Mouse (Mus musculus) naive thymus-derived CD4-positive, alpha-beta T cell, adult 2 months (primary cell): ENCODE measurements around the gene Serpina3a.
"Not testable (repeated sequence)": the region's sequence is repeated elsewhere in the genome, so short reads cannot be mapped to it uniquely, and the experiment has no call there.

ENCODE experiments used
- DNase-seq: peaks from one replicate; pipeline ENCODE4 v3.0.0-alpha.2; 2011; ENCODE audit warnings: low read depth

Serpina3a gene

GRCm38 (mm10) chr12:104112333-104112732 lies at the start of gene Serpina3a:
Serpina3a (plus strand) TSS chr12:104112724.
- DNase-seq = not testable (repeated sequence)

DNA sequence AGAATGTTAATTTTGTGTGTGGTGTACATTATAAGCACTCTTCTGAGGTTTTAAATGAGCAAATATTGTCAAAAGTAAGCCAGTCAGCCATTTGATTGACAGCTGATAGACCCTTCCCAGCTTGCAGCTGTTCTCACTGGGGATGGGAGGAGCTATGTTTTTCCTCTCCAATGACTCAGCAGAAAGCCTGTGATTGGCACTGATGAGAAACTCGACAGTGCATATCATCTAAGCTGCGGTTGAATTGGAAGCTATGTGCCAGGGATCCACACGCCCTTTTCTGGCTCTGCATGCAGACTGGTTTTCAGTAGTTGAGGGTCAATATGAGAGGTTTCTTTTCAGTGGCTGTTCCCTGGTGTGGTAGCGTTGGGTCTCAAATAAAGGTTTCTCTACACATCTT lies 48.0 kb upstream of the Serpina3a start:
- no peak for DNase-seq

- no peak for DNase-seq
These were observed 47.5 kb upstream of the Serpina3a start for GRCm38 (mm10) chr12:104064996-104065395.

GRCm38 (mm10) chr12:104066241-104066640 lies 46.3 kb upstream of the Serpina3a start:
- DNase-seq = peak; percentile 49

GRCm38 (mm10) chr12:104067549-104067948 lies 45.0 kb upstream of the Serpina3a start:
- peak; percentile 18 for DNase-seq

GRCm38 (mm10) chr12:104069620-104070019 lies 42.9 kb upstream of the Serpina3a start:
- peak; percentile 51 for DNase-seq

GRCm38 (mm10) chr12:104071708-104072107 lies 40.8 kb upstream of the Serpina3a start:
- DNase-seq = no peak

- DNase-seq = no peak
These were observed 40.2 kb upstream of the Serpina3a start for GRCm38 (mm10) chr12:104072286-104072685.

DNA sequence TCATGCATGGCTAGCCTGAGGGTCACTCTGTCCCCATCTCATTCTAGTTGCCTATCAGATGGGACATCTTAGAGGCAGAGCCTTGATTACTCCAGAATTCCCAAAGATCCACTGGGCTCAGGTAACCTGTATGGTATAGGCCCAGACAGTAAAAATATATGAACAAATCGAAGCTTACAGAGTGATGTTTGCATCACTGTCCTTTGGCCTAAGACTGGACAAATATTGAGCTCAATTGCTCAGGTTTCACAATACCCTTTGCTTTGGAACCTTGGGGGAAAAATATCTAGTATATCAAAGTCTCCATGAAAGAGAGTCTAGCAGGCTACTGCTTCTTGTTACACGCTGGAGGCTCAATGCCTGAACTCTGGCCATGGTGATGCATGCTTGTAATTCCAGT lies 22.4 kb upstream of the Serpina3a start:
- no peak for DNase-seq

GRCm38 (mm10) chr12:104091303-104091702 lies 21.2 kb upstream of the Serpina3a start:
- DNase-seq = no peak

DNA sequence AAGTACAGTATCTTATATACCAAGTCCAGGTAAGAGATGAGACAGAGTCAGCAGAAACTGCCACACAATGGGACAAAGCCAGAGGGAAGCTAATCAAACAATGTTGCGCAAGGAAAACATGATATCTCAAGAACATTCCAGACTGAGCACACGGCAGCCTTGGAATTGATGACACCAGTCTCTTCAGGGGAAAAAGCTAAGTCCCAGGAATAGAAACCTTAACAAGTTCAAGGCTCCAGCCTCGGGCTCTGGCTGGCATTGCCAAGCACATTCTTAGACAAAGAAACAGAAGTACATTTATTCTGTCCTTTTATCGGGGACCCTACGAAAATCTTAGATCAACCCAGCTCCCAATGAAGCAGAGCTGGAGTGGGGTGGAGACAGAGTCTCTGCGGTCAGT lies 11.8 kb upstream of the Serpina3a start, which contains the start of gene Serpina5:
Gene Serpina5, plus strand, starts transcription at position 346 of the 400 bp plus-strand sequence.
- no peak for DNase-seq

DNA sequence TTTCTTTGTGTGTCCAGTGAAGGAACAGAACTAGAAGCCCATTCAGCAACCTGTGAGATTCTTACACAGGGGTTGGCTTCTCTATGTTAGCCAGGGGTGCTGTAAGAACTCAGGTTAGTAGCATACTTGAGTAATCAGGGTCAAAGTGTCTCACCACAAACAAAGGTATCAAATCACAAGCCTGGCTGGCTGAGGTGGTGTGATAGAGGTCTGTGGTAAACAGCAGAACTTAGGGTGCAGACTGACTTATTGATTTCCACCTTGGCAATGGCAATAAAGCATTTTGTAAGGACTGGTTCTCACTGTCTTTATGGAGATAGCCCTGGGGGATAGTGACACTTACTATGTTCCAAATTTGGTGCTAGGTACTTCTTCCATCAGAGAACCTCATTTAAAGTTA lies 6.7 kb upstream of the Serpina3a start:
- DNase-seq = no peak

DNA sequence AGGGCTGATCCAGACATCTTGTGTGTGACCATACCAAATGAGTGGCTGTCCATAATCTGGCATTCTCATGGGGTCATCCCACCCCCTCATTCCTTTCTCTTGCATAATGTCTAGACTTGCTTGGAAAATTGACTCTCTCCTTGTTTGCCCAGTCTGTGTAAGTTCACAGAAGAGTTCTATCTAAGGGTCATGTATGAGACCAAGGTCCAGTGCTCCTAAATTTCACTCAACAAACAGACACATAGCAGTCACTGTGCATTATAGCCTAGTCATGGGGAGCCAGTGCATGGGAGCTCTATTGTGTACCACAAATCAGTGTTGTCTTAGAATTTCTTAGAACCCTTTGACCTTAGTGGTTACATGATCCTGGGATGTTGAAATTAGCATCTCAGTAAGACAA lies 5.6 kb upstream of the Serpina3a start:
- no peak for DNase-seq

- DNase-seq = no peak
These were observed 4.0 kb upstream of the Serpina3a start for GRCm38 (mm10) chr12:104108507-104108906.

DNA sequence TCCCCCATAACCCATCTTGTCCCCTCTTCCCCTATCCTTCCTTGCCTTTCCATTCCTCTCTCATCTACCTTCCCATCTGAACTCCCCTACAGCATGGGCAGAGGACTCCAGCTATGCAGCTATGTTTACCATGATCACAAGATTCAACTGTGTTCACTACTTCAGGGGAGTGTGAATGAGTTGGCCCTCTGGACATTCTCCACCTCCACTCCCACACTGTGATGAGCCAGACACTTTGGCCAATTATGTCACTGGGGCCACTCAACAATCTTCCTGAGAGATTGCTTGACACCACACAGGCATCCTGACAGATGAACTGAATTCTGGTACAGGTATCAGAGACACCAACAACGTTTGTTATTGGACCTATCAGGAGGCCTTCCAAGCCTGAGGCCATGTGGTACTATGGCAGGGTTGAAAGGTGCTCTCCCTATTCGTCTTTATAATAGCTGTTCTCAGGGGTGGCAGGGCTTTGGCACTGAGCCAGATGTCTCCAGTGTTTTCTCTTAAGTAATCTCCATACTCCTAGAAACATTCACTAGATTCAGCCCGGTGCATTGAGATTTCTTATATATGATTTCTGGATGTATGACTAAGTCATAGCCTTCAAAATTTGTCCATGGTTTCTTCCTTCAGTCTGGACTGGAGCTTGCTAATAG lies 2.5 kb downstream of the Serpina3a start:
- no peak for DNase-seq

GRCm38 (mm10) chr12:104123097-104123496 lies 10.6 kb downstream of the Serpina3a start:
- no peak for DNase-seq

DNA sequence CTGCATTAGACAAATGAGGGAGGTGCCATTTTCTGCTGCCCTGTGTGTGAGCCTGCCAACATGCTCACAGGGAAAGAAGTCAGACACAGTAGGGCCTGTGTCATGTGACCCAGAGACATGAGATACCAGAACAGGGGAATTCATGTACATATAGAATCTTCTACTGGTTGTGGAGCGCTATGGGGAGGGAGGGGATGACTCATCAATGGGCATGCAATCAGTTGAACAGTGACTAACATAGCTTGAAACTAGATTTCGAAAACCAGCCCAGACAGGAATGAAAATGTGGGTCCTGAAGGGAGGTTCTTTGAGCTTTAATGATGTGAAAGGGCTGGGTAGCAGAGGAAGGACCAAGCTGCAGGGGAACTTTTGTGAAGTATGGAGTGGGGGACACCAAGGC lies 11.5 kb downstream of the Serpina3a start:
- DNase-seq = no peak

DNA sequence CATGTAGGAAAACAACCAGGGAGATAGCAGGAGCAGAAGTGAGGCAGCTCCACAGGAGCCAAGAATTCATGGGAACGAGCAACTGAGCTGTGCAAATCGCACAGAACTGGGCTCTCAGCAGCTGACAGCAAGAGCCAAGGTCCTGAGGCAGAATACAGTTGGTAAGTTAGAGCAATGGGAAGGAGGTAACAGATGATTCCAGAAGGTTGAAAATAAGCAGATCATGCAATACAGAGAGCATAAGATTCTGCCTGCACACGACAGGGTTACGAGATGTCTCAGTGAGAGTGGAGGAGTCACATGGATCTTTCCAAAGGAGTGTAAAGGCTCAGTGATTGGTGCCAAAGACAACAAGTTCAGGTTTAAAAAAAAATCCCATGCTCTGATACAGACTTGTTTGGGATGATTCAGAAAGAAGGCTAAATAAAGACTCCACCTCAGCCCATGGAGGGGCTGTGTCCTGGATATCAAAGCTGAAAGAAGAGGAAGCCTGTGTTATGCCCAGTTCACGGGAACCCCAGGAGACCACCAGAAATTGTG lies 12.6 kb downstream of the Serpina3a start:
- no peak for DNase-seq

- no peak for DNase-seq
These were observed 15.2 kb downstream of the Serpina3a start, which contains the start of gene Serpina3b for GRCm38 (mm10) chr12:104127696-104128095. Serpina3b (plus strand) TSS chr12:104127996.

DNA sequence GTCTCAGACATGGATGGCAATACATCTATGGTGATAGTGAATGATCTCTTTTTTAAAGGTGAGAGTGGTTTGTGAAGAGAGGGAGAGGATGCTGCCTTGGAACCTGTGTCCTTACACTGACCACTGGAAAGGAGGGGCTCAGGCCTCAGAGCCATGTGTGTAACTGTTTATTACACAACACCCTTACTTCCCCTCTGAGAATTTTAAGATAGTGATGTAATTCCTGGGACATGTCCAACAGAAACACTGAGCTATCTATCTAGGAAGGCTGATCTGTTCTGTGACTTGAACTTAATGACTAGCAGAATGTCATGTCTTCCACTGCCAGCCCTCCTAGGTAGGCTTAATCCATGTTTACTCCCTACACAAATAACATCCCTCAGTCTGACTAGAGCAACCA lies 18.5 kb downstream of the Serpina3a start:
- no peak for DNase-seq

DNA sequence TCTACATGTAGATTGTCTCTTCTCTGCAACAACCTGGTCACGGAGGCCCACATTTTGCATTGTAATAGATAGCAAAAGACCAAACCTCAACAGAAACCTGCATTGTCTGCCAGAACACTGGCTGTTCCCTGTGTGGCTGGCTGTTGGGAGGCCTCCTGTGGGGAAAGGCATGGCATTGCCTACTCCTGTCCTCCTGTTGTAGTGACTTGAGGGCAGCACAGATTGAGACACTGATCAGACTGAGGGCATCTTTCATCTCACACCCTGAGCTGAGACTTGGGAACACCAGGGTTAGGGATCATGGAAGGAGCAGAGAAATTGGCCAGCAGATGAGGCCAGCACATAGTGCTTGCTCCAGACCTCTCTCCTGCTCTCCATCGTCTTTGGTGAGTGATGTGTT lies 25.7 kb downstream of the Serpina3a start:
- DNase-seq = no peak

DNA sequence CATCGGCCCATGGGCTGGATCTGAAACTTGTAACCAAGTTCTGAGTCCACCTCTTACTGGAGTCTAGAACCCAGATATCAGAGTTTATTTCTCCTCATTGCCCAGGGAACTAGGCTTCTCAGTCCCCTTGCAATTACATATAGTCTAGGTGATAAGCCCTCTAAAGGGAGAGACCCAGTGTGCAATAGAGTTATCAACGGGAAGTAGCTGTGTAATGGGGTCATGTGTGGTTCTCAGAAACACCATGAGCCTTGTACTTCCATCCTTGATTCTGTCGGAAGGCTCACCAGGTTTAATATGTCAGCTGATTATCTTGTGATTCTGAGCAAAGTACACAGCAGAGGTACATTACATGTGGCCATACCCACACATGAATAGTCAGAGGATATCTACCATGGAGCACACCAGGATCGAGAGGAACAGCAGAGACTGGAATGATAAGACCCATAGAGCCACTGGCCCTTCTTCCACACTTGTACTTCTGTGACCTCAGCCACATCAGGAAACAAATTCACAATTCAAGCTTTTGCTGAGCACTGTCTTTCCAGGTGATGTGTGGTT lies 28.1 kb downstream of the Serpina3a start:
- DNase-seq = no peak

- DNase-seq = no peak
These were observed 29.0 kb downstream of the Serpina3a start for GRCm38 (mm10) chr12:104141506-104141905.

DNA sequence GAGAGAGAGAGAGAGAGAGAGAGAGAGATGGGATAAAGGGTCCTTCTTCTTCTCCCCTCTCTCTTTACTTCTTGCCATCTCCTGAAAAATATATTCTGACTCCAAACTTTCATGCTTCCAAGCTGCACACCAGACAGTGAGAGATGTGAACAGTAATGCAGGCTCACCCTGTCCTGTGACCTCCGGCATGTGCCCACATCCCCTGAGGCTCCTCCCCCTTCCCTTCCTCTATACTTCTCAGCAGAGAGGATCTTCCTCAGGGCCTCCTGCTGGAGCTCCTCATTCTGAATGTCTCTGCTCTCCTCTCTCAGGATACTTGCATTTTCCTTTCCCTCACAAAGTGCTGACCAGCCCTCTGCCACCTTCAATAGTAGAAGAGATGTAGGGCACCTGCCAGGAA lies 29.9 kb downstream of the Serpina3a start:
- no peak for DNase-seq
